Mouse (Mus musculus) right cerebral cortex, postnatal 10 days (tissue): ENCODE results near the gene Ces4a.
"Not testable (repeated sequence)": the region's sequence is repeated elsewhere in the genome, so short reads cannot be mapped to it uniquely, and the experiment has no call there.

Experiments used
- DNase-seq, 2 experiments: peaks; one replicate each; pipeline ENCODE4 v3.0.0; 2021; ENCODE audit warnings: low spot score in 2 of 2

The Ces4a gene

GRCm38 (mm10) chr8:105170041-105170380, 38.4 kb downstream of the Ces4a start:
- DNase-seq, result no peak

GRCm38 (mm10) chr8:105170381-105171115, 38.9 kb downstream of the Ces4a start, which contains the start of gene Cbfb:
Cbfb (plus strand) TSS chr8:105170674.
- peak; percentile 96 to 97 for DNase-seq

- DNase-seq, result peak; percentile 67 to 71
Observed at GRCm38 (mm10) chr8:105171116-105172002, 39.8 kb downstream of the Ces4a start.

- no peak for DNase-seq
Observed at GRCm38 (mm10) chr8:105172003-105172362, 40.4 kb downstream of the Ces4a start.

GRCm38 (mm10) chr8:105175287-105175686, 43.7 kb downstream of the Ces4a start:
- not testable (repeated sequence) for DNase-seq

- DNase-seq, result no peak
Observed at GRCm38 (mm10) chr8:105178211-105178800, 46.7 kb downstream of the Ces4a start.

GRCm38 (mm10) chr8:105182201-105182600, 50.6 kb downstream of the Ces4a start:
- no peak for DNase-seq

- no peak for DNase-seq
Observed at GRCm38 (mm10) chr8:105186467-105187005, 54.9 kb downstream of the Ces4a start.

- DNase-seq, result peak; percentile 26 to 27
Observed at GRCm38 (mm10) chr8:105192182-105192581, 60.6 kb downstream of the Ces4a start.
